Mouse (Mus musculus): ENCODE measurements around the gene Mtx3. TPM values are rescaled to one million over a fixed set of nuclear protein-coding genes. Genes with fewer than 3 reads are reported as not detected.
A peak's percentile ranks its signal among the peaks of the same experiment; 100 is the strongest.

Gene Mtx3
- total and polyA plus RNA-seq, 2 experiments from 2014 or later: 2.1 to 6.0 TPM

- peaks cover 20% of the 10 kb centered on the region for H3K4me1 ChIP-seq (ENCODE audit: control insufficient read depth, insufficient read depth)
- H3K9me3 ChIP-seq (replicated peaks; ENCODE audit: control insufficient read depth, low read length): no peaks in the 10 kb centered on the region
- 86% methylated on average over 1 of the region's 1 CpGs for WGBS
- H3K4me2 ChIP-seq (ENCODE audit: low read depth, low read length): no peak overlapping the region
- no peak for DNase-seq (ENCODE audit: low spot score)
- no peak overlapping the region for H3K27ac ChIP-seq (ENCODE audit: low read depth)
- H3K4me3 ChIP-seq (ENCODE audit: low read depth, low read length): no peak overlapping the region
- no peaks in the 10 kb centered on the region for H3K27me3 ChIP-seq (ENCODE audit: control insufficient read depth, insufficient read depth, low read length)
- H3K9ac ChIP-seq (replicated peaks; ENCODE audit: low read depth, low read length): no peak overlapping the region
- ATAC-seq (ENCODE audit: insufficient read depth, low read depth): no peak
- no peaks in the 10 kb centered on the region for H3K36me3 ChIP-seq (replicated peaks; ENCODE audit: control insufficient read depth, insufficient read depth, low read length)
- TF ChIP-seq CTCF (IDR thresholded peaks at IDR 0.05; ENCODE audit: low read depth) (no peak), EP300 (IDR thresholded peaks at IDR 0.05; ENCODE audit: low read depth) (no peak)
These were observed 39.6 kb downstream of the Mtx3 start for GRCm38 (mm10) chr13:92884206-92884605.

- Histone ChIP-seq H3K27me3 (ENCODE audit: control insufficient read depth, insufficient read depth, low read length) (no peaks in the 10 kb centered on the region), H3K4me3 (ENCODE audit: low read depth, low read length) (no peak overlapping the region), H3K9ac (replicated peaks; ENCODE audit: low read depth, low read length) (no peak overlapping the region), H3K9me3 (replicated peaks; ENCODE audit: control insufficient read depth, low read length) (no peaks in the 10 kb centered on the region), H3K36me3 (replicated peaks; ENCODE audit: control insufficient read depth, insufficient read depth, low read length) (no peaks in the 10 kb centered on the region), H3K4me2 (ENCODE audit: low read depth, low read length) (no peak overlapping the region), H3K4me1 (ENCODE audit: control insufficient read depth, insufficient read depth) (peaks cover 14% of the 10 kb centered on the region), H3K27ac (ENCODE audit: low read depth) (no peak overlapping the region)
- ATAC-seq (ENCODE audit: insufficient read depth, low read depth) (no peak), DNase-seq (ENCODE audit: low spot score) (no peak)
- WGBS: 55% methylated on average over 1 of the region's 1 CpGs
- TF ChIP-seq CTCF (IDR thresholded peaks at IDR 0.05; ENCODE audit: low read depth): no peak
- no peak for TF ChIP-seq EP300 (IDR thresholded peaks at IDR 0.05; ENCODE audit: low read depth)
These were observed 40.4 kb downstream of the Mtx3 start for GRCm38 (mm10) chr13:92884930-92885329.

GRCm38 (mm10) chr13:92899087-92899486 lies 54.5 kb downstream of the Mtx3 start:
- WGBS: 68% methylated on average over 6 of the region's 6 CpGs
- TF ChIP-seq CTCF (IDR thresholded peaks at IDR 0.05; ENCODE audit: low read depth) (no peak), EP300 (IDR thresholded peaks at IDR 0.05; ENCODE audit: low read depth) (no peak)
- Histone ChIP-seq H3K36me3 (replicated peaks; ENCODE audit: control insufficient read depth, insufficient read depth, low read length) (no peaks in the 10 kb centered on the region), H3K9ac (replicated peaks; ENCODE audit: low read depth, low read length) (no peak overlapping the region), H3K9me3 (replicated peaks; ENCODE audit: control insufficient read depth, low read length) (no peaks in the 10 kb centered on the region), H3K4me1 (ENCODE audit: control insufficient read depth, insufficient read depth) (peaks cover 23% of the 10 kb centered on the region), H3K27me3 (ENCODE audit: control insufficient read depth, insufficient read depth, low read length) (no peaks in the 10 kb centered on the region), H3K27ac (ENCODE audit: low read depth) (no peak overlapping the region), H3K4me3 (ENCODE audit: low read depth, low read length) (no peak overlapping the region), H3K4me2 (ENCODE audit: low read depth, low read length) (no peak overlapping the region)
- ATAC-seq (ENCODE audit: insufficient read depth, low read depth): no peak
- no peak for DNase-seq (ENCODE audit: low spot score)

GRCm38 (mm10) chr13:92903291-92903690 lies 58.7 kb downstream of the Mtx3 start:
- no peak for TF ChIP-seq CTCF (IDR thresholded peaks at IDR 0.05; ENCODE audit: low read depth)
- peak; percentile 89 for TF ChIP-seq EP300 (IDR thresholded peaks at IDR 0.05; ENCODE audit: low read depth)
- WGBS: 7% methylated on average over 4 of the region's 4 CpGs
- H3K27me3 ChIP-seq (ENCODE audit: control insufficient read depth, insufficient read depth, low read length): no peaks in the 10 kb centered on the region
- H3K9me3 ChIP-seq (replicated peaks; ENCODE audit: control insufficient read depth, low read length): no peaks in the 10 kb centered on the region
- peaks cover 39% of the 10 kb centered on the region for H3K4me1 ChIP-seq (ENCODE audit: control insufficient read depth, insufficient read depth)
- ATAC-seq (ENCODE audit: insufficient read depth, low read depth): peak; percentile 95
- no peak overlapping the region for H3K4me2 ChIP-seq (ENCODE audit: low read depth, low read length)
- no peak overlapping the region for H3K9ac ChIP-seq (replicated peaks; ENCODE audit: low read depth, low read length)
- H3K27ac ChIP-seq (ENCODE audit: low read depth): peak overlapping the region; percentile 85
- peak; percentile 90 for DNase-seq (ENCODE audit: low spot score)
- H3K4me3 ChIP-seq (ENCODE audit: low read depth, low read length): no peak overlapping the region
- no peaks in the 10 kb centered on the region for H3K36me3 ChIP-seq (replicated peaks; ENCODE audit: control insufficient read depth, insufficient read depth, low read length)

GRCm38 (mm10) chr13:92905944-92906343 lies 61.4 kb downstream of the Mtx3 start:
- ATAC-seq (ENCODE audit: insufficient read depth, low read depth) (no peak), DNase-seq (ENCODE audit: low spot score) (no peak)
- H3K9ac ChIP-seq (replicated peaks; ENCODE audit: low read depth, low read length): no peak overlapping the region
- peaks cover 39% of the 10 kb centered on the region for H3K4me1 ChIP-seq (ENCODE audit: control insufficient read depth, insufficient read depth)
- no peak overlapping the region for H3K4me2 ChIP-seq (ENCODE audit: low read depth, low read length)
- H3K27ac ChIP-seq (ENCODE audit: low read depth): no peak overlapping the region
- no peaks in the 10 kb centered on the region for H3K36me3 ChIP-seq (replicated peaks; ENCODE audit: control insufficient read depth, insufficient read depth, low read length)
- H3K27me3 ChIP-seq (ENCODE audit: control insufficient read depth, insufficient read depth, low read length): no peaks in the 10 kb centered on the region
- no peak overlapping the region for H3K4me3 ChIP-seq (ENCODE audit: low read depth, low read length)
- 66% methylated on average over 5 of the region's 5 CpGs for WGBS
- H3K9me3 ChIP-seq (replicated peaks; ENCODE audit: control insufficient read depth, low read length): no peaks in the 10 kb centered on the region
- TF ChIP-seq EP300 (IDR thresholded peaks at IDR 0.05; ENCODE audit: low read depth) (no peak), CTCF (IDR thresholded peaks at IDR 0.05; ENCODE audit: low read depth) (no peak)

- Histone ChIP-seq H3K27me3 (ENCODE audit: control insufficient read depth, insufficient read depth, low read length) (no peaks in the 10 kb centered on the region), H3K9ac (replicated peaks; ENCODE audit: low read depth, low read length) (no peak overlapping the region), H3K36me3 (replicated peaks; ENCODE audit: control insufficient read depth, insufficient read depth, low read length) (no peaks in the 10 kb centered on the region), H3K4me2 (ENCODE audit: low read depth, low read length) (no peak overlapping the region), H3K4me3 (ENCODE audit: low read depth, low read length) (no peak overlapping the region), H3K4me1 (ENCODE audit: control insufficient read depth, insufficient read depth) (peaks cover 32% of the 10 kb centered on the region), H3K27ac (ENCODE audit: low read depth) (peak overlapping the region; percentile 18), H3K9me3 (replicated peaks; ENCODE audit: control insufficient read depth, low read length) (no peaks in the 10 kb centered on the region)
- WGBS: 45% methylated on average over 5 of the region's 5 CpGs
- TF ChIP-seq EP300 (IDR thresholded peaks at IDR 0.05; ENCODE audit: low read depth) (no peak), CTCF (IDR thresholded peaks at IDR 0.05; ENCODE audit: low read depth) (no peak)
- DNase-seq (ENCODE audit: low spot score) (no peak), ATAC-seq (ENCODE audit: insufficient read depth, low read depth) (no peak)
These were observed 62.8 kb downstream of the Mtx3 start for GRCm38 (mm10) chr13:92907366-92907765.

Other genes starting within 250 kb of the Mtx3 start
- 28.2 TPM in 2 replicates for gene Serinc5, start 233.7 kb upstream of the Mtx3 start, total RNA-seq (2014; rRNA removed; ENCODE audit: low replicate concordance)
- gene Serinc5, start 233.7 kb upstream of the Mtx3 start, polyA plus RNA-seq (2015; fragmentation: Nextera tagmentation; extraction: Ambion mirVana): 9.7 and 9.8 TPM in 2 replicates
- 15.3 and 26.6 TPM in 2 replicates for gene Thbs4, start 49.9 kb upstream of the Mtx3 start, total RNA-seq (2014; rRNA removed; ENCODE audit: low replicate concordance)
- gene Thbs4, start 49.9 kb upstream of the Mtx3 start, polyA plus RNA-seq (2015; fragmentation: Nextera tagmentation; extraction: Ambion mirVana): 11.7 and 13.4 TPM in 2 replicates